Mouse (Mus musculus): ENCODE results near the gene Hdac11. TPM values are rescaled to one million over a fixed set of nuclear protein-coding genes. Genes with fewer than 3 reads are reported as not detected.
"Not testable (repeated sequence)": the region's sequence is repeated elsewhere in the genome, so short reads cannot be mapped to it uniquely, and the experiment has no call there.

Hdac11 gene
- polyA plus RNA-seq, 1 experiment from 2014 or later, result 9.0 TPM

DNA sequence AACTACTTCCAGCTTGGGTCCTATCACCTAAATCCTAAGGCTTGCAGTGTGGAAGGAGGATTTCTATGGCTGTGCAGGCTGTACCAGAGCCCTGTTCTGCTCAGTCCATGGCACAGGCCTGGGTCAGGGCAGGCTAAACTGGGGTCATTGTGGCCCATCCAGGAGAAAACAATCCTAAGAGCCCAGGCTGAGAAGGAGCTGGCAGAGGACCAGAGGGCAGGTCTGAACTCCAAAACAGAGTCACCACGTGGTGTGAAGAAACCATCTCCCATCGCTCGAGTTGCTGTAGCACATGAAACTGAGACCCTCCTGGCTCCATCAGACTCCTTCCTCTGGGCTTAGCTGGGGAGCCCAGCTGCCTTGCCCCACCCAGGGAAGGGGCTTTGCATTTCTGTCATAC, 48.9 kb downstream of the Hdac11 start:
- WGBS, result 64% methylated on average over 3 of the region's 3 CpGs
- Histone ChIP-seq H3K27me3 (replicated peaks; ENCODE audit: control insufficient read depth, insufficient read depth, low read length) (no peaks in the 10 kb centered on the region), H3K27ac (ENCODE audit: low read length) (no peak overlapping the region), H3K9ac (ENCODE audit: low read depth, low read length) (no peak overlapping the region), H3K4me2 (ENCODE audit: low read depth, low read length) (no peak overlapping the region), H3K4me1 (ENCODE audit: control insufficient read depth, insufficient read depth, low read length) (peaks cover 2% of the 10 kb centered on the region; the same call in 1 of the 2 replicates), H3K4me3 (ENCODE audit: low read length) (no peak overlapping the region), H3K36me3 (ENCODE audit: control insufficient read depth, insufficient read depth, low read length) (no peaks in the 10 kb centered on the region), H3K9me3 (ENCODE audit: control insufficient read depth, low read length) (no peaks in the 10 kb centered on the region)
- no peak for ATAC-seq

GRCm38 (mm10) chr6:91205791-91206190, 49.3 kb downstream of the Hdac11 start:
- Histone ChIP-seq H3K9ac (ENCODE audit: low read depth, low read length) (no peak overlapping the region), H3K4me3 (ENCODE audit: low read length) (no peak overlapping the region), H3K27me3 (replicated peaks; ENCODE audit: control insufficient read depth, insufficient read depth, low read length) (no peaks in the 10 kb centered on the region), H3K4me2 (ENCODE audit: low read depth, low read length) (no peak overlapping the region), H3K4me1 (ENCODE audit: control insufficient read depth, insufficient read depth, low read length) (peaks cover 2% of the 10 kb centered on the region; the same call in 1 of the 2 replicates), H3K9me3 (ENCODE audit: control insufficient read depth, low read length) (no peaks in the 10 kb centered on the region), H3K27ac (ENCODE audit: low read length) (no peak overlapping the region), H3K36me3 (ENCODE audit: control insufficient read depth, insufficient read depth, low read length) (no peaks in the 10 kb centered on the region)
- no peak for ATAC-seq
- WGBS, result 66% methylated on average over 5 of the region's 5 CpGs

- no peak overlapping the region for H3K9ac ChIP-seq (ENCODE audit: low read depth, low read length)
These were observed 51.0 kb downstream of the Hdac11 start for GRCm38 (mm10) chr6:91207491-91207890.

GRCm38 (mm10) chr6:91209780-91210179, 53.3 kb downstream of the Hdac11 start:
- H3K4me1 ChIP-seq (ENCODE audit: control insufficient read depth, insufficient read depth, low read length), result peaks cover 3% of the 10 kb centered on the region; the same call in 1 of the 2 replicates
- H3K27ac ChIP-seq (ENCODE audit: low read length), result no peak overlapping the region
- peaks cover 6% of the 10 kb centered on the region for H3K27me3 ChIP-seq (replicated peaks; ENCODE audit: control insufficient read depth, insufficient read depth, low read length)
- H3K4me3 ChIP-seq (ENCODE audit: low read length), result no peak overlapping the region
- H3K36me3 ChIP-seq (ENCODE audit: control insufficient read depth, insufficient read depth, low read length), result no peaks in the 10 kb centered on the region
- no peak for ATAC-seq
- 8% methylated on average over 2 of the region's 2 CpGs for WGBS
- H3K4me2 ChIP-seq (ENCODE audit: low read depth, low read length), result no peak overlapping the region
- H3K9me3 ChIP-seq (ENCODE audit: control insufficient read depth, low read length), result no peaks in the 10 kb centered on the region
- H3K9ac ChIP-seq (ENCODE audit: low read depth, low read length), result no peak overlapping the region

More at GRCm38 (mm10) chr6:91207491-91207890, 51.0 kb downstream of the Hdac11 start:
- WGBS, result 68% methylated on average over 3 of the region's 3 CpGs
- no peak for ATAC-seq
- H3K27me3 ChIP-seq (replicated peaks; ENCODE audit: control insufficient read depth, insufficient read depth, low read length), result no peaks in the 10 kb centered on the region; the same call in 1 of the 2 replicates
- no peak overlapping the region for H3K4me2 ChIP-seq (ENCODE audit: low read depth, low read length)
- H3K27ac ChIP-seq (ENCODE audit: low read length), result no peak overlapping the region
- no peaks in the 10 kb centered on the region for H3K36me3 ChIP-seq (ENCODE audit: control insufficient read depth, insufficient read depth, low read length)
- no peaks in the 10 kb centered on the region for H3K4me1 ChIP-seq (ENCODE audit: control insufficient read depth, insufficient read depth, low read length)
- H3K9me3 ChIP-seq (ENCODE audit: control insufficient read depth, low read length), result no peaks in the 10 kb centered on the region
- H3K4me3 ChIP-seq (ENCODE audit: low read length), result no peak overlapping the region

DNA sequence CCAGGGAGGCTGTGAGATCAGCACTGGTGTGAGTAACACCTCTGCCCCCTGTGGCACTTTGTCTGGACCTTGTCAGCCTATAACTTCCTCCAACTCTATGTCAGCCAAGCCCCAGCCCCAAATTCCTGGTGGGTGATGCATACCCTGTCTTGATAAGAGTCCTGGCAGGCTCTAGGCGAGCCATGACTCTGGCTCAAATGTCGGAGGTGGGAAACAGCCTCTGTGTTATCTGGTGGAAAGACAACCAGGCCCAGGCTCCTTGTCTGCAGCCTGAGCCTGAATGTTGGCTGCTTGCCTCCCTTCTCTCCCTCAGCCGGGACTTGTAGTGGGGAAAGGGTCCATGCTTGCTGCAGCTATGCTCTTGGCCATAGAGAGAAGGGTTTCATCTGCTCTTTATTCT, 54.4 kb downstream of the Hdac11 start:
- no peak; the same call in 1 of the 2 replicates for ATAC-seq
- Histone ChIP-seq H3K36me3 (ENCODE audit: control insufficient read depth, insufficient read depth, low read length) (no peaks in the 10 kb centered on the region), H3K27ac (ENCODE audit: low read length) (no peak overlapping the region)

DNA sequence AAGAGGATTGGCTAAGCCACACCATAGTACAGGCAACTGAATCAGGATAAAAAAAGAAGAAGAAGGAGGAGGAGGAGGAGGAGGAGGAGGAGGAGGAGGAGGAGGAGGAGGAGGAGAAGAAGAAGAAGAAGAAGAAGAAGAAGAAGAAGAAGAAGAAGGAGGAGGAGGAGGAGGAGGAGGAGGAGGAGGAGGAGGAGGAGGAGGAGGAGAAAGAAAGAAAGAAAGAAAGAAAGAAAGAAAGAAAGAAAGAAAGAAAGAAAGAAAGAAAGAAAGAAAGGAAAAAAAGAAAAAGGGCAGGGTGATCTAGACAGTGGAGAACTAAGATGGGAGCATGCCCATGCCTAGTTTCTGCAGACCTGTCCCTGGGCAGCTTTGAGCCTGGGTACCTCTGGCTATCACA, 55.7 kb downstream of the Hdac11 start, which contains the start of gene Fbln2:
Gene Fbln2, plus strand, starts transcription at position 301 of the 400 bp plus-strand sequence.
- not testable (repeated sequence) for ATAC-seq; H3K27me3 ChIP-seq (replicated peaks; ENCODE audit: control insufficient read depth, insufficient read depth, low read length); H3K36me3 ChIP-seq (ENCODE audit: control insufficient read depth, insufficient read depth, low read length); H3K9me3 ChIP-seq (ENCODE audit: control insufficient read depth, low read length); H3K27ac ChIP-seq (ENCODE audit: low read length); H3K4me1 ChIP-seq (ENCODE audit: control insufficient read depth, insufficient read depth, low read length)
- H3K9ac ChIP-seq (ENCODE audit: low read depth, low read length), result peak within 1 kb of the TSS; percentile 55
- H3K4me3 ChIP-seq (ENCODE audit: low read length), result peak within 1 kb of the TSS; percentile 42
- H3K4me2 ChIP-seq (ENCODE audit: low read depth, low read length), result peak within 1 kb of the TSS; percentile 59

More for the DNA sequence above, 54.4 kb downstream of the Hdac11 start:
- H3K4me1 ChIP-seq (ENCODE audit: control insufficient read depth, insufficient read depth, low read length), result peaks cover 3% of the 10 kb centered on the region; the same call in 1 of the 2 replicates
- H3K27me3 ChIP-seq (replicated peaks; ENCODE audit: control insufficient read depth, insufficient read depth, low read length), result peaks cover 6% of the 10 kb centered on the region
- no peaks in the 10 kb centered on the region for H3K9me3 ChIP-seq (ENCODE audit: control insufficient read depth, low read length)
- no peak overlapping the region for H3K4me2 ChIP-seq (ENCODE audit: low read depth, low read length)
- no peak overlapping the region for H3K9ac ChIP-seq (ENCODE audit: low read depth, low read length)
- H3K4me3 ChIP-seq (ENCODE audit: low read length), result no peak overlapping the region
- 52% methylated on average over 3 of the region's 3 CpGs for WGBS

GRCm38 (mm10) chr6:91212571-91212970, 56.1 kb downstream of the Hdac11 start:
- ATAC-seq, result peak; percentile 72
- H3K9ac ChIP-seq (ENCODE audit: low read depth, low read length), result peak overlapping the region; percentile 55
- no peak overlapping the region for H3K27ac ChIP-seq (ENCODE audit: low read length)
- peaks cover 6% of the 10 kb centered on the region for H3K27me3 ChIP-seq (replicated peaks; ENCODE audit: control insufficient read depth, insufficient read depth, low read length)
- H3K36me3 ChIP-seq (ENCODE audit: control insufficient read depth, insufficient read depth, low read length), result no peaks in the 10 kb centered on the region
- peaks cover 3% of the 10 kb centered on the region; the same call in 1 of the 2 replicates for H3K4me1 ChIP-seq (ENCODE audit: control insufficient read depth, insufficient read depth, low read length)
- peak overlapping the region; percentile 59 for H3K4me2 ChIP-seq (ENCODE audit: low read depth, low read length)
- under 1% methylated on average over 29 of the region's 29 CpGs for WGBS
- peak overlapping the region; percentile 42 for H3K4me3 ChIP-seq (ENCODE audit: low read length)
- no peaks in the 10 kb centered on the region for H3K9me3 ChIP-seq (ENCODE audit: control insufficient read depth, low read length)

- no peak overlapping the region for H3K27ac ChIP-seq (ENCODE audit: low read length)
- peaks cover 6% of the 10 kb centered on the region for H3K27me3 ChIP-seq (replicated peaks; ENCODE audit: control insufficient read depth, insufficient read depth, low read length)
- H3K36me3 ChIP-seq (ENCODE audit: control insufficient read depth, insufficient read depth, low read length), result no peaks in the 10 kb centered on the region
- ATAC-seq, result no peak
- peaks cover 3% of the 10 kb centered on the region; the same call in 1 of the 2 replicates for H3K4me1 ChIP-seq (ENCODE audit: control insufficient read depth, insufficient read depth, low read length)
- 61% methylated on average over 21 of the region's 21 CpGs for WGBS
- peak overlapping the region; percentile 42 for H3K4me3 ChIP-seq (ENCODE audit: low read length)
- 0 out of 2 replicates have a peak overlapping the region, but pooled peaks have one; percentile 55 for H3K9ac ChIP-seq (ENCODE audit: low read depth, low read length)
- no peaks in the 10 kb centered on the region for H3K9me3 ChIP-seq (ENCODE audit: control insufficient read depth, low read length)
- peak overlapping the region; percentile 59 for H3K4me2 ChIP-seq (ENCODE audit: low read depth, low read length)
These were observed 57.1 kb downstream of the Hdac11 start for GRCm38 (mm10) chr6:91213287-91214218.

DNA sequence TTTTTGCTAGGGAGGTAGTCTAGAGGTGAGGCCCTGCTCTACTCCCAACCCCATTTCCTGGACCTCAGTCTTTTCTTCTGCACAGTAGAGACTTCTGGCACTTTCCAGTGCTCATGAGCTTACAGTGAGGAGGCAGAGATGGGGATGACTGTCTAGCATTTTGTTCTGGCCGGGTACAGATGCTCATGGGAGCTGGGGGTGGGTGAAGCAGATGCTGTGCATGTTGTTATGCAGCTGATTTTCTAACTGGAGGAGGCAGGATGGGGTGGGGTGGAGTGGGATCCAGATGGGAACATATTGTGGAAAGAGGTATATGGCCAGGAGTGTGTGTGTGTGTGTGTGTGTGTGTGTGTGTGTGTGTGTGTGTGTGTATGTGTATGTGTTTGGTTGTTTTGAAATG, 59.0 kb downstream of the Hdac11 start:
- no peak for ATAC-seq
- Histone ChIP-seq H3K4me1 (ENCODE audit: control insufficient read depth, insufficient read depth, low read length) (peaks cover 3% of the 10 kb centered on the region; the same call in 1 of the 2 replicates), H3K36me3 (ENCODE audit: control insufficient read depth, insufficient read depth, low read length) (no peaks in the 10 kb centered on the region), H3K9ac (ENCODE audit: low read depth, low read length) (no peak overlapping the region), H3K9me3 (ENCODE audit: control insufficient read depth, low read length) (no peaks in the 10 kb centered on the region), H3K27me3 (replicated peaks; ENCODE audit: control insufficient read depth, insufficient read depth, low read length) (peaks cover 6% of the 10 kb centered on the region), H3K27ac (ENCODE audit: low read length) (no peak overlapping the region), H3K4me3 (ENCODE audit: low read length) (no peak overlapping the region), H3K4me2 (ENCODE audit: low read depth, low read length) (no peak overlapping the region)
- WGBS, result 55% methylated on average over 1 of the region's 1 CpGs
